Mouse (Mus musculus): ENCODE data around the gene Rimkla. TPM values are rescaled to one million over a fixed set of nuclear protein-coding genes. Genes with fewer than 3 reads are reported as not detected.
A peak's percentile ranks its signal among the peaks of the same experiment; 100 is the strongest.

Gene Rimkla
- polyA plus RNA-seq, 1 experiment from 2014 or later, result 27.6 TPM

DNA sequence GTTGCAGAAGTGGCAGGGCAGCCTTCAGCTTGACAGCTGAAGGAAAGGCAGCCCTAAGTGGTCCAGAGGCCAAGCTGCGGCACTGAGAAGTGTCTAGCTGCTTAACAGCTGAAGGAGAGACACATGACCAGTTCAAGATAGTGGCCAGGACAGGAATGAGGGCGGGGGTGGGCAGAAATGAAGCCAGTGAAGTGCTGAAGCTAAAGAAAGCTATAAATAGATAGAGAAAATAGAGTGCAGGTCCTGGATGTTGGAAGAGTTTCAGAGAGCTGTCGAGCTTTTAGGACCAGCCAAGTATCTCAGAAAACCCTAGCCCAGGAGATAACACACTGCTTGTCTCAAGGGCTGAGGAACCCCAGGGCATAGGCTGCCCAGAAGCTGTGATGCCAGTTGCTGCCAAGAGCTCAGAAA lies 20.3 kb upstream of the Rimkla start:
- H3K27ac ChIP-seq, result no peak overlapping the region
- 73% methylated on average over 3 of the region's 3 CpGs for WGBS
- no peaks in the 10 kb centered on the region for H3K4me1 ChIP-seq
- no peaks in the 10 kb centered on the region for H3K36me3 ChIP-seq (replicated peaks)
- 0 out of 2 replicates have a peak, but pooled peaks cover 3% of the 10 kb centered on the region for H3K27me3 ChIP-seq (replicated peaks)
- no peaks in the 10 kb centered on the region for H3K9me3 ChIP-seq
- ATAC-seq (replicated peaks), result no peak
- H3K4me2 ChIP-seq, result no peak overlapping the region
- H3K4me3 ChIP-seq, result no peak overlapping the region
- H3K9ac ChIP-seq, result no peak overlapping the region

DNA sequence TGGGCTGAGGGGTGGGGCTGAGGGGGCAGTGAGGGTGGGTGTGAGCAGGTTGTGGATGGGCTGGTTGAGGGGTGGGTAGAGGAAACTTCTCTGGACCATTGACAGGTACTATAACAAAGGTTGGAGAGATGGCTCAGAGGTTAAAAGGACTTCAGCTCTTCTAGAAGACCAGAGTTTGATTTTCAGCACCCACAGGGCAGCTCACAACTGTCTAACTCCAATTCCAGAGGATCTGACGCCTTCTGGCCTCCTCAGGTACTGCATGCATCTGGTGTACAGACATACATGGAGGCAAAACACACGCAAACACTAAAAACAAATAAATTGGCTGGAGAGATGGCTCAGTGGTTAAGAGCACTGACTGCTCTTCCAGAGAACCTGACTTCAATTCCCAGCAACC lies 19.2 kb upstream of the Rimkla start:
- ATAC-seq (replicated peaks), result no peak
- Histone ChIP-seq H3K36me3 (replicated peaks) (no peaks in the 10 kb centered on the region), H3K4me3 (no peak overlapping the region), H3K4me1 (no peaks in the 10 kb centered on the region), H3K9me3 (no peaks in the 10 kb centered on the region), H3K9ac (no peak overlapping the region), H3K27me3 (replicated peaks) (0 out of 2 replicates have a peak, but pooled peaks cover 3% of the 10 kb centered on the region), H3K27ac (no peak overlapping the region), H3K4me2 (no peak overlapping the region)
- WGBS, result 69% methylated on average over 2 of the region's 2 CpGs

DNA sequence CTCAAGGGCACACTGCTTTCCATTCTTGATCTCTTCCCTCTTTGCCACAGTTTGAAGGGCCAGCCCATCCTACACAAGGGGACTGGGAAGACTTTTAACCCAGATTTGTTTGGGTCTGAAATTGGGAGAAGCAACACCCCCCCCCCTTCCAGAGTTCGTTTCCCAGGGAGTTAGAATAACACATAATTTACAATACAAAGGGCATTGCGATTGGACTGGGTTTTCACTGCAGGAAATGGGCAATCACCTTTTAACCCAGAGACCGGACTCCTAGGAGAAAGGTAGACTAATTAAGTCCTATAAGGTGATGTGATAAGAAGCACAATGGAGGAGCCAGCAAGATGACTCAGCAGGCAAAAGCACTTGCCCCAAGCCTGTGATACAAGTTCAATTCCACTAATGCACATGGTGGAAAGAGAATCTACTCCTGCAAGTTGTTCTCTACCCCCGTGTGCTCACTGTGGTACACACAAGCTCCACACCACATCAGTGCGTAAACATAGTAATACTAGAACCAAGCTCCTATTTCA lies 6.0 kb upstream of the Rimkla start:
- ATAC-seq (replicated peaks), result no peak
- WGBS, result 76% methylated on average over 5 of the region's 5 CpGs

DNA sequence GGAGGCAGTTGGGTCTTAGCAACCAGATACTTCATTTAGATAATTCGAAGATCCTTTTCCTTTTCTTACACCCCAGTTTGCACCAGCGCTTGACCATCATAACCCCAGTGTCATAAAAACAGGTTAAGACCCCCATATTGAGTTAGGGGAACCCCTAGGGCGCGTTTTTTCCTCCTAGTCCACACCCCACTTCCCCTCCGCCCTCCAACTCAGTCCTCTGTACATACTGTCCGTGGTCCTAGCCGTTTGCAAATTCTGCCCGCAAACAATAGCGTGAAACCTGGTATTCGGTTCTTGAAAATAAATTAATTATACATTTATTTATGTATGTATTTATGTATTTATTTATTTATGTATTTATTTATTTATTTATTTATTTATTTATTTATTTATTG lies 502 bp upstream of the Rimkla start:
- peak overlapping the region; percentile 76 for H3K4me3 ChIP-seq
- no peaks in the 10 kb centered on the region for H3K36me3 ChIP-seq (replicated peaks)
- 0 out of 2 replicates have a peak, but pooled peaks cover 3% of the 10 kb centered on the region for H3K27me3 ChIP-seq (replicated peaks)
- H3K4me2 ChIP-seq, result peak overlapping the region; percentile 79
- ATAC-seq (replicated peaks), result peak; percentile 60
- peaks cover 16% of the 10 kb centered on the region for H3K4me1 ChIP-seq
- peak overlapping the region; percentile 71 for H3K9ac ChIP-seq
- H3K27ac ChIP-seq, result peak overlapping the region; percentile 83
- WGBS, result 33% methylated on average over 10 of the region's 10 CpGs
- no peaks in the 10 kb centered on the region for H3K9me3 ChIP-seq

More for the DNA sequence above, 6.0 kb upstream of the Rimkla start:
- no peak overlapping the region for H3K27ac ChIP-seq
- H3K4me2 ChIP-seq, result no peak overlapping the region
- H3K9me3 ChIP-seq, result no peaks in the 10 kb centered on the region
- no peaks in the 10 kb centered on the region for H3K4me1 ChIP-seq
- no peak overlapping the region for H3K9ac ChIP-seq
- no peaks in the 10 kb centered on the region for H3K36me3 ChIP-seq (replicated peaks)
- H3K27me3 ChIP-seq (replicated peaks), result 0 out of 2 replicates have a peak, but pooled peaks cover 3% of the 10 kb centered on the region
- no peak overlapping the region for H3K4me3 ChIP-seq

DNA sequence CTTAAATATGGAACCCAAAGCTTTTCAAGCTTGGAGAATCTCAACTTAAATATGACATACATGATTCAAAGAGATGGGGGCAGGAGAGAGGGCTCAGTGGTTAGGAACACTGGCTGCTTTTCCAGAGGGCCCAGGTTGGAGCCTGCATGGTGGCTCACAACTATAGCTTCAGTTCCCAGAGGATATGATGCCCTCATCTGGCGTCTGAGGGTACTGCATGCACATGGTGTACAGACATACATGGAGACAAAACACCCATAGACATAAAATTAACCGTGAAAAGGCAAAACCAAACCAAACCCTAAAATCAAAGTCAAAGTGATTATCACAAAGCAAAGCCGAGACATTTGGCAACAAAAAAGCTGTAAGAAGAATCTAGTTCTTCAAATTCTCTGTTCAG lies 1.6 kb downstream of the Rimkla start:
- H3K27me3 ChIP-seq (replicated peaks), result no peaks in the 10 kb centered on the region
- no peak overlapping the region for H3K9ac ChIP-seq
- no peak overlapping the region for H3K4me3 ChIP-seq
- H3K27ac ChIP-seq, result no peak overlapping the region
- no peak for ATAC-seq (replicated peaks)
- peak overlapping the region; percentile 79; the same call in 1 of the 2 replicates for H3K4me2 ChIP-seq
- H3K4me1 ChIP-seq, result peaks cover 16% of the 10 kb centered on the region
- H3K36me3 ChIP-seq (replicated peaks), result no peaks in the 10 kb centered on the region
- no peaks in the 10 kb centered on the region for H3K9me3 ChIP-seq
- WGBS, result 78% methylated on average over 3 of the region's 3 CpGs

DNA sequence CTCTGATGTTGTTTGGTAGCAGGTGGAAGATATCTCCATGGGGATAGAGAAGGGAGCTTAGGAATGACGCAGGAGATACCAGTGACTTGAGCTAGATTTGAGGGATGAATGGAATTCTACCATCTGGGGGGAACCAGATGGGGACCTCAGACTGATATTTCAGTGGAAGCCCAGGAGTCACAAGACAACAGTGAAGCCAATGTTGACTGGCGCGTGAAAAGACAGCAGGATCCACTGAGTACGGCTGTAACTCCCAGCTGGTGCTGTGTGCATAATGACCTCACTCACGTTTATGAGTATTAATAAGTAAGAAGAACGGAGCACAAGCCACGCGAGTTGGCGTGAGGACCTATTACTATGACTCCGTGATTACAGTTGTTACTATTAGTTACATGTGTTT lies 2.8 kb downstream of the Rimkla start:
- ATAC-seq (replicated peaks), result no peak
- H3K9me3 ChIP-seq, result no peaks in the 10 kb centered on the region
- H3K4me1 ChIP-seq, result peaks cover 16% of the 10 kb centered on the region
- no peak overlapping the region for H3K9ac ChIP-seq
- H3K4me2 ChIP-seq, result no peak overlapping the region
- no peak overlapping the region for H3K4me3 ChIP-seq
- no peaks in the 10 kb centered on the region for H3K36me3 ChIP-seq (replicated peaks)
- WGBS, result 69% methylated on average over 10 of the region's 10 CpGs
- H3K27me3 ChIP-seq (replicated peaks), result no peaks in the 10 kb centered on the region
- H3K27ac ChIP-seq, result no peak overlapping the region

DNA sequence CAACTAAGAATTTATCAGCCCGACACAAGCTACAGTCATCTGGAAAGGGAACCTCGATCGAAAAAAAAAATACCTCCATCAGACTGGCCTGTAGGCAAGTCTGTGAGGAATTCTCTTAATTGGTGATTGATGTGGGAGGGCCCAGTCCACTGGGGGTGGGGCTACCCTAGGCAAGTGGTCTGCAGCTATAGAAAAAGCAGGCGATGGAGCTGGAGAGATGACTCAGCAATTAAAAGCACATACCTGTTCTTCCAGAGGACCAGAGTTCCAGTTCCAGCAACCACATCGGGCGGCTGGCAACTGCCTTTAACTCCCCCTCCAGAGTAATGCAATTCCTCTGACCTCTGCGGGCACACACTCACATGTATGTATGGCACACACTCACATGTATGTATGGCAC lies 7.5 kb downstream of the Rimkla start:
- H3K4me1 ChIP-seq, result no peaks in the 10 kb centered on the region
- no peak overlapping the region for H3K9ac ChIP-seq
- 81% methylated on average over 7 of the region's 7 CpGs for WGBS
- H3K27me3 ChIP-seq (replicated peaks), result no peaks in the 10 kb centered on the region
- H3K9me3 ChIP-seq, result no peaks in the 10 kb centered on the region
- no peak overlapping the region for H3K27ac ChIP-seq
- H3K4me3 ChIP-seq, result no peak overlapping the region
- no peak for ATAC-seq (replicated peaks)
- no peak overlapping the region for H3K4me2 ChIP-seq
- no peaks in the 10 kb centered on the region for H3K36me3 ChIP-seq (replicated peaks)

DNA sequence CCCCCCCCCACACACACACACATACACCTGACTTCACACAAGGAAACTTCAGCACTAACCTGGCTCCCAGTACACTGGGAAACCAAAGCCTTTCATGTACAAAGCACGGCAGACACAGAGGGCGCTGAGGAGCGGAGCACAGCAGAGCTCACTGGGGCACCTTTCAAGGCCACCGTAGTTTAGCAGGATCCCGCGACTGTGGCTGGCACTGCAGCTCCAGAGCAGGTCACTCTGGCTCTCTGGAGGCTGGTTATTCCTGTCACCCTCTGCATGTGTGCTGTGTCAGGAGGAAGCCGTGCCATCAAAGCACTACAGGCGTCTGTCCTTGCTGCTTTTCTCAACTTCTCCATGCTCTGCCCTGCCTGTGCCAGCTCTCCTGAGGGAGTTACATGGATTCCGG lies 9.4 kb downstream of the Rimkla start:
- H3K4me2 ChIP-seq, result no peak overlapping the region
- no peak overlapping the region for H3K9ac ChIP-seq
- H3K4me1 ChIP-seq, result no peaks in the 10 kb centered on the region
- WGBS, result 54% methylated on average over 9 of the region's 9 CpGs
- ATAC-seq (replicated peaks), result no peak
- no peak overlapping the region for H3K4me3 ChIP-seq
- no peaks in the 10 kb centered on the region for H3K9me3 ChIP-seq
- no peak overlapping the region for H3K27ac ChIP-seq
- no peaks in the 10 kb centered on the region for H3K36me3 ChIP-seq (replicated peaks)
- H3K27me3 ChIP-seq (replicated peaks), result no peaks in the 10 kb centered on the region

DNA sequence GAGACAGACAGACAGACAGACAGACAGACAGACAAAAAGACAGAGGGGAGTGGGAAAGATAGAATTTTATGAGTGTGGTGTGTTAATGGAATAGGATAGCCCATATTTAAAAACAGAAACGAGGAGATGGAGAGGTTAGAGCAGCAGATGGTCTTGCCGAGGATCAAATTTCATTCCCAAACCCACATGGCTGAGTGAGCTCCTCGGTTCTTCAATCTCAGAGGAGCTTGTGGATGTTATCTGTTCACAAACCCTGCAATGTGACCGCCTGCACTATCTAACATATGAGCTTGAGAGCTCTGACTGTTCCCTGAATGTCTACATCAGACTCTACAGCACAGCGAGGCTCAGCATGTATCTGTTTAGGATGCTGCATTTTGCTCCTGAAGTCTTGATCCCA lies 19.3 kb downstream of the Rimkla start:
- 61% methylated on average over 5 of the region's 5 CpGs for WGBS
- no peak overlapping the region for H3K9ac ChIP-seq
- H3K4me2 ChIP-seq, result no peak overlapping the region
- H3K27me3 ChIP-seq (replicated peaks), result no peaks in the 10 kb centered on the region
- ATAC-seq (replicated peaks), result no peak
- H3K4me1 ChIP-seq, result no peaks in the 10 kb centered on the region
- H3K4me3 ChIP-seq, result no peak overlapping the region
- no peaks in the 10 kb centered on the region for H3K36me3 ChIP-seq (replicated peaks)
- H3K27ac ChIP-seq, result no peak overlapping the region
- H3K9me3 ChIP-seq, result no peaks in the 10 kb centered on the region

DNA sequence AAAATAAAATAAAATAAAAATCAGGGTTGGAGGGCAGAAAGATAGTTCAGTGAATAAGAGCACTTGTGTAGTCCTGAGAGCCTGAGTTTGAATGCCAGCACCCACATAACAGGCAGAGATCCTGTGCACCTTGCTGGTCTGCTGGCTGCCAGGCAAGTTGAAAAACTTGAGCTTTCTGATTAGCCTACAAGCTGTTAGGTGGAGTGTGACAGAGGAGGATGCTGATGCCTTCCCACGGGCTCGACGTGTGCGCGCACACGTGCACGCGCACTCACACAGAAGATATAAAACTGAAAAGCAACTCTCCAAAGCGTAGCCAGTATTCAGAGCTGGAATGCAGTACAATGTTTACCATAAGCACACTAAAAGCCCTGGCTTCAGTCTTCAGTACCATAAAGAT lies 19.9 kb downstream of the Rimkla start:
- H3K36me3 ChIP-seq (replicated peaks), result no peaks in the 10 kb centered on the region
- no peak for ATAC-seq (replicated peaks)
- no peak overlapping the region for H3K9ac ChIP-seq
- H3K27ac ChIP-seq, result no peak overlapping the region
- no peak overlapping the region for H3K4me3 ChIP-seq
- WGBS, result 89% methylated on average over 9 of the region's 9 CpGs
- H3K4me2 ChIP-seq, result no peak overlapping the region
- H3K9me3 ChIP-seq, result no peaks in the 10 kb centered on the region
- no peaks in the 10 kb centered on the region for H3K27me3 ChIP-seq (replicated peaks)
- no peaks in the 10 kb centered on the region for H3K4me1 ChIP-seq

DNA sequence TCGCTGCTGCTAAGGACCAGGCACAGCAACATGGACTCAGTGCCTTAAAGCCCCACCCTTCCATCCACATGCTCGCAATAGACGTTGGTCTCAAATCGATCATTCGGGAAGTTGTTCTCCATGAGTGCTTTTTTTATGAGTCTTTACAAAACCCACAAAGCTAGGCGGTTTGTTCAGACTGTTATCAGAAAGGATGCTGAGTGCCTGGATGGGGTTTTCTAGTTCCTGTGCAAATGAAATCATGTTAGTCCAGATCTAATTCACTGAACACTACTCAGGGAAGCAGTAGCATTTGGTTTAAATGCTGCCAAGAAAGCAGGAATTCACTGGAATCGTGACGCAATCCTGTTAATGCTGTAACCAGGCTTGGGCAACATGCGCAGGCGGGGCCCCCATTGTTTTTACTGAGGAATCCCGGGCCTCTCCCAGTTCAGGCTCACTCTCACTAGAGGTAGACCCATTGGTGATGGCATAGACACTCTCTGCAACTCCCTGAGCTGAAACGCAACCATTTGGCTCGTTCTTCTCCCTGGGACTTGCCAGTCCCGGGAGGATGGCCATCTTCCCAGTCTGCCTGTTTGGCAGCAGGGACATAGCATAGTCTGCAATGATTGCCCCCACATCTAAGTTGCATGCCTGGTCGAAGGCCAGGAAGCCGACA lies 24.6 kb downstream of the Rimkla start:
- Histone ChIP-seq H3K27ac (no peak overlapping the region), H3K9ac (no peak overlapping the region), H3K9me3 (no peaks in the 10 kb centered on the region), H3K4me3 (no peak overlapping the region), H3K36me3 (replicated peaks) (0 out of 2 replicates have a peak, but pooled peaks cover 6% of the 10 kb centered on the region), H3K4me1 (peaks cover 13% of the 10 kb centered on the region), H3K4me2 (no peak overlapping the region), H3K27me3 (replicated peaks) (no peaks in the 10 kb centered on the region)
- no peak for ATAC-seq (replicated peaks)
- 85% methylated on average over 16 of the region's 16 CpGs for WGBS

DNA sequence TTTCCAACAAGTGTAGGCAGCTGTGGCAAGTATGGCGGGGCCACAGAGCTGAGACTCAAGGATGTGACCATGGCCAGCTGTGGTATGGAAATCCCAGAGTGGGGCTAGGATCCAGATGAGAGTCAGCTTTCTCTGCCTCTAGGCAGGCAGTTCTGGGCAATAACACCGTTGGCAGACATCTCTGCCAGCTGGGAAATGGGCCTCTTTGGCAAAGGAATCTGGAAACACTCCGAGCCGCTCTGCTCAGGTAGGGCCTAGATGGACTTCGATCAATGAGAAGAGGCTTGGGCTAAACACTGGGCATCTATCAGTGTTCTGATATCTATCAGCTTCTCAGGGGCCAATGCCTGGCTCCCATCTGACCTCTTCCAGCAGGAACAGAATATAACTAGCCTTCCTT lies 26.6 kb downstream of the Rimkla start:
- Histone ChIP-seq H3K4me3 (no peak overlapping the region), H3K9ac (no peak overlapping the region), H3K9me3 (no peaks in the 10 kb centered on the region), H3K4me1 (peaks cover 31% of the 10 kb centered on the region), H3K27me3 (replicated peaks) (no peaks in the 10 kb centered on the region), H3K36me3 (replicated peaks) (0 out of 2 replicates have a peak, but pooled peaks cover 6% of the 10 kb centered on the region), H3K27ac (no peak overlapping the region), H3K4me2 (no peak overlapping the region)
- WGBS, result 86% methylated on average over 5 of the region's 5 CpGs
- no peak for ATAC-seq (replicated peaks)
